Mouse (Mus musculus) frontal cortex, adult 2 months (tissue): ENCODE measurements at regions not wholly inside any gene's neighbourhood (a gene's known extent, or its start where the extent isn't known, plus 50 kb on each side); places are given as distances from the start of the nearest gene placed in this dataset.
"Not testable (repeated sequence)": the region's sequence is repeated elsewhere in the genome, so short reads cannot be mapped to it uniquely, and the experiment has no call there.

ENCODE experiments used
- DNase-seq, 2 experiments: peaks; one replicate each; pipeline ENCODE4 v3.0.0; 2022; ENCODE audit warnings: low spot score in 1 of 2; ENCODE audit errors: extremely low spot score in 1 of 2

DNA sequence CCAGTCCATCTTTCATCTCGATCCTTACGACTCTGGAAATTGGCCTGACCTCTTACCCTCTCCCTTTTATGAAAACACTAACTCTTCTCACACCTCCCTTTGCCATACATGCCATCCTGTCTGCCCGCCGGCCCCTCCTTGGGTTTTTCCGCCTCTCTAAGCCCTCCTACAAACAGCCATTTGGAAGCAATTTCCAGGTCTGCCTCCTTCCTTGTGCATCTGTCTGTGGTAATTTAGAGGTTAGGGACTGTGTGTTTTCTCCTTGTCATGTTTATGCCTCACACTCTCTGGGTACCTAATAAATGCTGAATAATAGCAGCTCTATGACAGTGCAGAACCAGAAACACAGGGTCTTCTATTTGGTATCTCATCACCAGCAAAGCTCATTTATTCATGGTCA, 99.7 kb upstream of the Adgrl2 start:
- DNase-seq, result no peak

DNA sequence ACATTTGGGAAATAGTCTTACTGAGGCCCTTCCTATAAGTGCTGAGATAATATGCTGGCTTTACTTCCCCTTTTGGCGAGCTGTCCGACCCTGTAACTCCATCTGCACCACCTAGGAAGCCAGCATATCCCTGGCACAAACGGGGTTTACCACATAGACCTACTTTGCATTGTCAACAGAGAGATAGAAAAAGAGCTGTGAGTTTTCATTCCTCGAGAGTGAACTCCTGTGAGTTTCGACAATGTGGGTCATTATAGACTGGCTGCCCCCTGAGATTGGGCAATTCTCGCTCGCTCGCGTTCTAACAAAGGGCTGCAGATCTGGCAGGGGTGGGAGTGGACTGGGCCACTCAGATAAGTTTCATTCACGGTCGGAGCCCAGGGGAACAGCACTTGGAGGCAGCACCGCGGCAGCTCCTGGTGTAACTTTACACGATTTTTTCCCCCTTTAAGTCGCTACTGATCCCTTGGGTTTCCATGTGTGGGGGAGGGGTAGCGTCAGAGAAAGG, 98.3 kb upstream of the Adgrl2 start:
- no peak for DNase-seq

DNA sequence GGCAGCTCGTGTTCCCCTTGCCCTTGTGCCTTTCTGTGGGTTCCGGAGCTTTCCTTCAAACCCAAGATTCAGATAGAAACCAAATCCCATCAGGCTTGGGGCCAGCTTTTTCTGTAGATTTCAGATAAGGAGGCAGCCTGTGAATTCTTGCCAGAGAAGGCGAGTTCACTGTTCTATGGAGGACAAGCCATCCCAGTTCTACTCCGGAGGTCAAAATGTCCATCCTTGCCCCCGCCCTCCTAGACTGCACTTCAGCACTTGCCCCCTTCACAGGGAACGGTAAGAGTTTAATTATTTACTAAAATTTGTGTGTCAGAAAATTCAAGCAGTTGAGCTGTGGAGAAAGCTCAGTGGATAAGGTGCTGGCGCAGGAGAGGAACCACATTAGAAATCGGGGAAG, 97.1 kb upstream of the Adgrl2 start:
- DNase-seq, result no peak

DNA sequence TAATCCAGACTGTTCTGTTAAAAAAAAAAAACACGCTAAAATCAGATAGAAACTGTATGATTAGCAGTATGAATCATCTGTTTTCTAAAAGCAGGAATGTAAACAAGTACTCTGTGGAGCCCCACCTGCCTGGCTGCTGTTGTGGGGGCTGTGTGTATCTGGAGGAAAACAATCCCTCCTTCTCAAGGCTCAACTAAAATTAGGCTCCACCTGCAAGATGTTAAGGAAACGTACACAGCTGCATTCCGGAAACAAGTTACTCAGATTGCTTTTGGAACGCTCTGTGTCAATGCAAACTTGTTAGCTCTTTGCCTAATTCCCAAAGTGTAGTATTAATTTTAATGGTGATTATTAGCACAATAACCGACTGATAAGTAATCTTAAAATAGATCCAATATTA, 96.3 kb upstream of the Adgrl2 start:
- DNase-seq, result no peak

DNA sequence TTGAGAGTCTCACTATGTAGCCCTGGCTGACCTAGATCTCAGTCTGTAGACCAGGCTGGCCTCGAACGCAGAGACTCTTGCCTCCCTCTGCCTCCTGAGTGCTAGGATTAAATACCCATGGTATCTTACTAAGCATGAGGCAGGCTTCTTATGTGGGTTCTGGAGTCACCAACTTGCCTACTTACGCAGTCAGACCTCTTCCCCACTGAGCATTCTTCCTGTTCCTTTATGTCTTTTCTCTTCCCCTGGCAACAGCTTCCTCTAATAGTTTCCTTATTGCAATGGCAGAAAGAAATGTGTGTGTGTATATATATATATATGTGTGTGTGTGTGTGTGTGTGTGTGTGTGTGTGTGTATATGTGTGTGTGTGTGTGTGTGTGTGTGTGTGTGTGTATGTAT, 95.7 kb upstream of the Adgrl2 start:
- DNase-seq, result no peak

DNA sequence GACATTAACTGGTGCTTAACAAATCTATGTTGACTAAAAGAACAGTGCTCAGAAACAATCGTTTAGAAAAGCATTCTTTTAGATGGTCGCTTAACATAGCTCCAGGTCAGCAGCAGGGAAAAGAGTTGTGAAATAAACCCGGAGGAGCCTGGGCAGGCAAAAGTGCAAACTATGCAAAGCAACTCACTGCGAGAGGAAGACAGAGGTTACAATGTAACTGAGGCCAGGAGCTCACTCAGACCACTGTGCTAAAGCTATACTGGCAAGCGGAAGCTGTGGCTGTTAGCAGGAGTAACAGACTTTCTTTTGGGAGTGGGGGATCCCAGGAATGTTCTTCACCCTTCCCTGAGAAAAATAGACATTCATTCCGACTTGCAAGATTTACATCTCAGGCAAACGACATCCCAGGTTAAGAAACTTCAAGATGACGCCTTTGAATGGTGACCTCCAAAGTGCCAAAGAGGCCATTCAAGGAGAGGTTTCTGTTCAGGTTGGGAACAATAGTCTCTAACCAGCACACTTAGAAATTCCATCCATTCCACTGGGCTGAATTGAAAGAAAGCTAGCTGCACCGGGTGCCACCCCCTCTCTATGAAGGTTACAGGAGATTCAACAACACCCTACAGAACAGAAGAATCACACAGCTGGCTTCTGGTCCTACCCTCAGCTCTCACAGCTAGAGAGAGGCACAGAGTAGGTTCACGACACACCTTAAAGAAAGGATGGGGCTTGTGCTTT, 94.7 kb upstream of the Adgrl2 start:
- DNase-seq, result no peak

DNA sequence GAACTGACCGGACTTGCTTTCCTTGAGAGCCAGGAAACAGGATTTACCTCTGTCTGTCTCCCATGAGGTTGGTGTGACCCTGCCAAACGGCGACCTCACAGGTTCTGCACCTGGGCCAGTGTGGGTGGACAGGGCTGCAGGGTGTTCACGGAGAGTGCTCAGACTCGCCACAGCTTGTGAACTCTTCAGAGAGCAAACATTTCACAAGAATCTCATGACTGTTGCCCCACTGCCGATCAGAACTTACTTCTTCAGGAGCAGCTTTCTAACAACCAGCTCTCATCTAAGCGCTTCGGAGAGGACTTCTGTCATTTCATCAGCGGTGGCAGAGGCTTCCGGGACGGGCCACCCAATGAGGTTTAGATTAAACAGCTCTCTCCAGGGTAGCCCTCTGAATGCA, 93.0 kb upstream of the Adgrl2 start:
- DNase-seq, result no peak

DNA sequence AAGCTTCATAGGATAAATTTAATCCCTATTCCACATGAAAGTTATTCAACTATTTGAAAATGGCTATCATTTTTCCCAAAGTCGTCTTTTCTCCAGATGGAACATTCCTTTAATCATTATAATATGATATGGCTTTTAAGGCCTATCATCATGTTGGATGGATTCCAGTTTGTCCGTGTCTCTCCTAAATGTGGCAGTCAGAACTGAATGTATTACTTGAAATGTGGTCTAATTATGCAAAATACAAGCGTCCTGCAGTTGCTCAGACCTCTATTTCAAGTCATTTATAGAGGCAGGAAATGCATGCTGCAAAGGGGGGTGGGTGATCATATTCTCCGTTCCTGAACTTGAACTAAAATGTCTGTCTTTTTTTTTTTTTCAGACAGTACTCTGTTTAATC, 88.5 kb upstream of the Adgrl2 start:
- DNase-seq, result no peak

DNA sequence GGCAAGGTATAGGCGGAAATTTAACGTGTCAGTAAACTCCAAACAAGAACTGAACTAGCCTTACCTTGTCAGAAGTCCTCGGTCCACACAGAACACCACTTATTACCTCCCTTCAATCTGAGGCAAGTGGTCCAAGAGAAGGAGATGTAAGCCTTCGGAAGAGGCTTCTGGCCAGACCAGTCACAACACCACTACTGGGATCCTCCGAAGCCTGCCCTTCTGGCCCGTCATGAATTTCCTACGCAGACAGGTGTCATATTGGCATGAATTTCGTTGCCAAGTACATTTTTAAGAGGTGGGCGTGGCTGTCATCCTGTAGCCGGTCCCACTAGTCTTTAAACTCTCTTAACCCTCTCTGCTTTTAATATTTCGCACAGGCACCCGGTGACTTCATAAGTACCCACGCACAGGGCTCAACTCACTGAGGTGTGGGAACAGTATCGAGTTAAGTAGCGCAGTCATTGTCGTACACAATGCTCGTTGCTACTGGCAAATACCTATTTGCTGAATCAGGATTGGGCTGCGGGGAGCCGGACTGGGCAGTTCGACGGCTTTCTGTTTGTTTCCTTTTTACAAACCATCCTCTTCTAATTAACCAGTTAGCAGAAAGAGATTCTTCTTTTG, 86.7 kb upstream of the Adgrl2 start:
- DNase-seq, result no peak

DNA sequence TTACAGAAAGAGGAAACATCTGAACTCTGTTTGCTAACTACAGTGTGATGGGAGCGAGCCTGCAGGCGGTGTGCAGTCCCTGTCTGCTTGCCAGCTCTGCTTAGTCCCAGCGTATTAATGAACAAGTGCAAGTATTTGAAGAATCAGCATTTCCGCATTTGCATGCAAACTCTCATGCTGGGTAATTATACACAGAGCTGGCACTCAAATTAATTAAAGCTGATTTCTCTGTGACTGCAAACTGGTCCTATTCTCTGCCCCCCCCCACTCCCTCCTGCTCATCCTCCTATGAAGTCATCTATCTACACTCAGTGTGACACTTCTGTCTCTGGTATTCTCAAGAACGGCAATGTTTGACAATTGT, 85.1 kb upstream of the Adgrl2 start:
- no peak for DNase-seq

DNA sequence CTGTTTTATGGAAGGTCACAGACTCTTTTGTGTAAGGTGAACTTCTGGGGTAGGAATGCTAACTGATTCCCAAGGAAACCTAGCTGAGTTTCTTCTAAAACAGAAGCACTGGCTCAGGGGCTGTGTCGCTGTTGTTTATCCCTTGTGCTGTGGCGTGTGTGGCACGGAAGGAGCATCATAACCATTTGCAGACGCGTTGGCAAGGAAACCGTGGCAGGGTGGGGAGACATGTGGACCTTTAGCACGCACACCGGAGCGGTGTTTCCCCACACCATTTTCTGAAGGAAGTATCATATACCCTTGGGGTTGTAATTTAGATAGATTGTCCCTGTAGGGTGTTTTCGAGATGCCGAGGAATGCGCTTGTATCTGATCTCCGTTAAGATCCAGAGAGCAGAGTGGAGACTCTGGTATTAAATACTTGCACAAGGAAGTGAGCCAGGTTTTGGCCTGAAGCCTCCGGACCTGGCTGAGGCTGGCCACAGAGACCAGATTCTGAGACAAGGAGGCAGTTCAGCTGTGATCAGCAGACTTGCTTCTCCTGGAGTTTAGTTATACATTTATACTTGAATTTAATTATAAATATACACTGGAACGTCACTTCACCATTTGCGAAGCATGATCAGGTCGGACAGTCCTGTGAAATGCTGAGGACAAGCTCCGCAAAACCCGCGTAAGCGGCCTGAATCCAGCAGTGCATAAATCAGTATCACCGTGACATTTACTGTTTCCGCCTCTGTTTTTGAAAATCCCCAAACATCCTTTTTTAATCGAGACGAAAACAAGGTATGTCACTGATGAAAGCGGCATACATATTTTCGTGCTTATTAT, 84.5 kb upstream of the Adgrl2 start:
- no peak for DNase-seq

DNA sequence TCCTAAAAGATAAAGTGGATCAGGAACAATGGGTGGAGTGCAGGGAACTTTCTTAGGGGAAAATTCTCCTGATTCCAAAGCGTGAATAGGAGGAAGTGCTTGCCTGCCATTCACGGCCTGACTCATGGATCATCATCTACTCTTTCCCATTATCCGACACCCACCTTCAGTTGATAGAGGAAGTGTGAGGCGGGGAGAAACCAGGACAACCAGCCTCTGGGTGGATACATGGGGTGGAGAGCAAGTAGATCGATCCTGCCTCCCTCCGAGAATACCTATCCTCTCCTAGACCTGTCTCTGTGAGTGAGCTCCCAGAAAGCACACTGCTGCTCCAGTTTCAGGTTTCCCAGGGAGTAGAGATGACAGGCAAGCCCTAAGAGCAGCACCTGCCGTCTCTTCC, 79.8 kb upstream of the Adgrl2 start:
- DNase-seq, result no peak

DNA sequence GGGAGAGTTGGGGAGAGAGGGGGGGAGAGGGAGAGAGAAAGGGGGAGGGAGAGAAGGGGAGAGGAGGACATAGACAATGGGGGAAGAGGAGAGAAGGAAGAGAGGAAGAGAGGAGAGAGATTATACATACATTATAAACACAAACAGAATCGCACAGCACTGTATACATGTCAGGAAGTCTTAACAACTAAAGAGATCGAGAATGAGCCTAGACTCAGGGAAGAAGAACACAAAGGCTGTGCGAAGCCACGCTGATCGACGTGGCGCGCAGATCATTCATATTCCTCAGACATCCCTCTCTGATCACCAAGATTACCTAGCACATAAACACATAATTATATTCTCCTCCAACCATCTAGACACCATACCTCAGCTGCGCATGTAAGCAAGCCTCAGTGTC, 79.1 kb upstream of the Adgrl2 start:
- DNase-seq, result no peak

DNA sequence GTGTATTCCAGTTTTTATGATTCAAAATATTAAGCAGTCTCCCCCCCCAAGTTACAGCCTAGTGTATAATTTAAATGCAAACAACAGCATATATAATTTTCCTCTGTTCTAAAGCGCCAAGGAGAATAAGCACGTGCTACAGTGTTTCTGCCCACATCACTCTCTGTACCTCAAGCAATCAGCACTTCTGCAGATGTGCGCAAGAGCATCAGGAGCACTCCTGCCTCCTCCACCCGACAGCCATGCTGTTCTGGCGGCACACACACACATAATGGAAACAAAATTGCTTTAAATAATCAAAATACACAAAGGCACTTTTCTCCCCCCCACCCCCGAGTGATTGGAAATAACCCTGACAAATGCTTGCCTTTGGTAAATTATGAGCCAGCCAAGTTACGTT, 78.5 kb upstream of the Adgrl2 start:
- no peak for DNase-seq

DNA sequence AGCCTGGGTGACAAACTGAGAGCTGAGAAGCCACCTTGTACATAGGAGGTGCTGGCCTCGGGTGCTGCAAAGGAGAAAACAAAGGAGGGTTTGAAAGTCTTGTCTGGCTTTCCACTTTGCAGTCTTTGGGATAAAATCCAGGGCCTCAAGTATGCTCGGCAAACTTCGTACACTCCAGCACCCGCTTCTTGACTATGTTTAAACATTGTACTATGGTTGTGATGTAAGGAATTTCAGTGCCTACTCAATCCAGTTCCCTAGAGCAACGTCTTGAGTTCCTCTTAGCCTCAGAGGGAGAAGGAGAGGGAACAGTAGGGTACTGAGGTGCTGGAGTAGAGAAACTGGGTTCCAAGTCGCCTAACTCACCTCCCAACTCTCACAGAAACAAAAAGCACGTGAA, 77.4 kb upstream of the Adgrl2 start:
- DNase-seq, result no peak

DNA sequence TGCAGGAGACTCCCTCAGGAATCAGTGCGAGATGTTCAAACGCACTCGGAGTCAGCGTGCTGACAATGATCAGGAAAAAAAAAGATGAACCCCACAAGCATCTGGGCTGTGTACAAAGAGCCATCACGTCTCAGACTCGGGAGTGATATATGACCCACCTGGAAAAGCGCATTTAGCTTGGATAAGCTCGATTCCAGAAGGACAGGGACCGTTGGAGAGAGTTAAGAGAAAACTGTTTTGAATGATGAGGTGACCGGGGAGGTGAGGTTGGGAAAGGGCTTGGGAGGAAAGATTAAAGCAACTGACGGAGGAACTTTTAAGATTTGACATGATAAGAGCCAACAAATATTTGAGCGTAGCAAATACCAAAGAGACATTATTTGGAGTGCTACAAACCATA, 64.7 kb upstream of the Adgrl2 start:
- DNase-seq, result no peak

DNA sequence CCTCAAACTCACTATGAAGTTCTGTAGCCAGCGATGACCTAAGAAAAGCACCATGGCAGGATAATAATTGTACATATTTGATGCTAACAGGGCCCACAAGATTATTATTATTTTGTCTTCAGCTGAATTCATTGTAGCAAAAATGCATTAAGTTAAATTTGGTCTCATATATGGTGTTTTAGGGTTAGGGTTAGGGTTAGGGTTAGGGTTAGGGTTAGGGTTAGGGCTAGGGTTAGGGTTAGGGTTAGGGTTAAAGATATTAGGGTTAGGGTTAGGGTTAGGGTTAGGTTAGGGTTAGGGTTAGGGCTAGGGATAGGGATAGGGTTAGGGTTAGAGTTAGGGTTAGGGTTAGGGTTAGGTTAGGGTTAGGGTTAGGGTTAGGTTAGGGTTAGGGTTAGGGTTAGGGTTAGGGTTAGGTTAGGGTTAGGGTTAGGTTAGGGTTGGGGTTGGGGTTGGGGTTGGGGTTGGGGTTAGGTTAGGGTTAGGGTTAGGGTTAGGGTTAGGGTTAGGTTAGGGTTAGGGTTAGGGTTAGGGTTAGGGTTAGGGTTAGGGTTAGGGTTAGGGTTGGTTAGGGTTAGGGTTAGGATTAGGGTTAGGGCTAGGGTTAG, 62.0 kb upstream of the Adgrl2 start:
- not testable (repeated sequence) for DNase-seq

DNA sequence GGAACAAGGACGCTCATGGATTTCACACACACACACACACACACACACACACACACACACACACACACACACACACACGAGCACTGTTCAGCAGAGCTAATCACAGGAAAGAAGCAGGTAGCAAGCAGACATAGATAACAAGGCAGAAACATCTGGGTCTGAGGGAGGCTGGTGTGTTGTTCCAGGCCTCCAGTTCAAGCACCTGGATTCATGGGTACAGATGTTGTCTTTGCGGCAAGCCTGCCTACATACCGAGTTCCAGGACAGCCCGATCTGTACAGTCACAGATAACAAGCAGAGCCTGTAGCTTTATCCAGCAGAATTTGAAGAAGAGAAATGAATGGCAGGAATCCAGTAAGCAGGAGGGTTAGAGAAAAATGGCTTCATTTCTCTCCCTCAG, 55.0 kb upstream of the Adgrl2 start:
- DNase-seq, result no peak

DNA sequence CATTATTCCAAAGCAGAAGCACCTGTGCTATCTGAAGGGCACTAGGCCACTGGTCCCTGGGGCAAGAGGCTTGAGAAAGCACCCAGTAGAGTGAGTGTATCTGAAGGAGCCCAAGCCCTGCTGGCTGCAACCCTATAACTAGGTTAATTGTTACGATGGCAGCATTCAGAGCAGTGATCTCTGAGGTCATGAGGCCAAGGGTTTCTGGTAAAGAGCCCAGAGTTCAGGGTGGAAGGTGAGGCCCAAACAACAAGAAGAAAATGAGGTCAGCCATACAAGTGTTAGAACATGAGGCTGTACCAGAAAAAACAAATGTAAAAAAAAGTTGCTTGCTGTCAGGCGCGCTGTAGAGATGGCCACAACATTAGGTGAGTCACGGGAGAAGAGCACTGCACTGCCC, 53.5 kb upstream of the Adgrl2 start:
- no peak for DNase-seq

DNA sequence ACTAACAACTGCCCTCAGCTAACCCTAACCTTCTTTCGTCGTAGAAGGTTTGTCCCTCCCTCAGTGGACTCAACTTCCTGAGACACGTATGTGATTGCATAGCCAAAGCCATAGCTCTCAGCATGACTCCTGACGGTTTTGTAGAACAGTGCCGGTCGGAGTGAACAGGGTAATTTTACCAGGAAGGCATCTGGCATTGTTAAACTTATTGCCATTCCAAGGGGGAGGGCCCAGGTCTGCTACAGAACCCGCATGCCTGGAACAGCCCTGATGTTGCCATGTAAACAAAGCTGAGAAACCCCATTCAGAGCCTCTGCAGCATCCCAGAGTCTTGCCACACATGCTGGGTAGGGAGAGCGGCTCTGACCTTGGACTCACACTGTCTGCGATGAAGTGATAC, 52.2 kb upstream of the Adgrl2 start:
- DNase-seq, result no peak

DNA sequence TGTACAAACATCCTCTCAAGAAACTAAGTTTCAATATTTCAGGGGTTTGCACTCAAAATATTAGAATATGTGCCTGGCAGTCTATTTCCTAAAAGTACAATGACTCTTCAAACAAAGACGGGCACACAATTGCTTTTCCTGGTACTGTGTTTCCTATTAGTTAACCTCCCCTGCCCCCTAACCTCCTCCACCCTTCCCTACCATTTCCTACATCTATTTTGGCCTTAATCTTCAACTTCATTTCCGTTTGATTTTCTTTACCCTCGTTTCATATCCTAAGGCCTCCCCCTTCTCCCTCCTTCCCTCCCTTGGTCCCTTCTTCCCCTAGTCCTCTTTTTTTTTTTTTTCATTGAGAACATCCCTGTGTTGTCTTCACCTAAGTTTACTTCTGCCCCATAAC, 50.8 kb upstream of the Adgrl2 start:
- no peak for DNase-seq
